Mouse (Mus musculus) midbrain, postnatal 0 days (tissue): ENCODE results near the gene Fam171a1. TPM values are rescaled to one million over a fixed set of nuclear protein-coding genes. Genes with fewer than 3 reads are reported as not detected.

Experiments
- ATAC-seq: fragments of 200-750 bp; cut with Nextera tagmentation; 2 replicates; pipeline ENCODE4 v1.8.0; 2017; ENCODE audit warnings: moderate number of reproducible peaks, mild to moderate bottlenecking, moderate TSS enrichment, moderate library complexity; ENCODE audit not compliant: low FRiP score
- DNase-seq: peaks from one replicate; pipeline ENCODE4 v3.0.0-alpha.2; 2015; ENCODE audit warnings: low spot score
- H3K27ac ChIP-seq: fragments of 300-500 bp; sonication (generic); 2 replicates; pipeline ENCODE4 v1.5.1; 2014; ENCODE audit warnings: low read depth, mild to moderate bottlenecking, low read length, mixed read lengths
- H3K27me3 ChIP-seq: fragments of 300-500 bp; sonication (generic); 2 replicates; pipeline ENCODE4 v1.6.1; 2014; ENCODE audit warnings: low read length, control low read depth, mixed read lengths; ENCODE audit not compliant: insufficient read depth
- H3K36me3 ChIP-seq: fragments of 300-500 bp; sonication (generic); 2 replicates; pipeline ENCODE4 v1.6.1; 2014; ENCODE audit warnings: low read length, control low read depth, mixed read lengths; ENCODE audit not compliant: insufficient read depth
- H3K4me1 ChIP-seq: fragments of 300-500 bp; sonication (generic); 2 replicates; pipeline ENCODE4 v1.6.1; 2014; ENCODE audit warnings: mild to moderate bottlenecking, control low read depth, antibody characterized with exemption, low read length, mixed read lengths; ENCODE audit not compliant: insufficient read depth
- H3K4me2 ChIP-seq: fragments of 300-500 bp; sonication (generic); 2 replicates; pipeline ENCODE4 v1.6.1; 2014; ENCODE audit warnings: low read depth, mild to moderate bottlenecking, low read length, mixed read lengths; ENCODE audit not compliant: poor library complexity, severe bottlenecking
- H3K4me3 ChIP-seq: fragments of 300-500 bp; sonication (generic); 2 replicates; pipeline ENCODE4 v1.5.1; 2014; ENCODE audit warnings: low read depth, mild to moderate bottlenecking, low read length, moderate library complexity
- H3K9ac ChIP-seq: fragments of 300-500 bp; sonication (generic); replicated peaks from 2 replicates; pipeline ENCODE4 v1.6.1; 2014; ENCODE audit warnings: mild to moderate bottlenecking, low read length, moderate library complexity, mixed read lengths; ENCODE audit not compliant: poor library complexity, severe bottlenecking
- H3K9me3 ChIP-seq: fragments of 300-500 bp; sonication (generic); 2 replicates; pipeline ENCODE4 v1.6.1; 2016; ENCODE audit warnings: low read length, control low read depth
- CTCF ChIP-seq: IDR thresholded peaks from 2 replicates; pipeline ENCODE4 v1.5.1; 2016; ENCODE audit warnings: antibody characterized with exemption, mild to moderate bottlenecking
- WGBS: fragments of 180-500 bp; shearing (Covaris S2); extraction: QIAGEN DNeasy Blood & Tissue Kit; methylation state at CpG from one replicate; pipeline ENCODE4 v1.1.7; 2014; 5-methylcytosine and 5-hydroxymethylcytosine counted together
- polyA plus RNA-seq: library from polyadenylated mRNA; unstranded; fragments of >200 nt; fragmentation: Nextera tagmentation; extraction: Ambion mirVana; gene quantifications from 2 replicates; pipeline ENCODE4 v1.2.1, GENCODE M21; 2015
- total RNA-seq: library from RNA; depleted of rRNA; stranded (reverse); fragments of >200 nt; gene quantifications from 2 replicates; pipeline ENCODE4 v1.2.3, GENCODE M21; 2014

Gene Fam171a1
- total and polyA plus RNA-seq, 2 experiments from 2014 or later, result 35.4 to 65.8 TPM

DNA sequence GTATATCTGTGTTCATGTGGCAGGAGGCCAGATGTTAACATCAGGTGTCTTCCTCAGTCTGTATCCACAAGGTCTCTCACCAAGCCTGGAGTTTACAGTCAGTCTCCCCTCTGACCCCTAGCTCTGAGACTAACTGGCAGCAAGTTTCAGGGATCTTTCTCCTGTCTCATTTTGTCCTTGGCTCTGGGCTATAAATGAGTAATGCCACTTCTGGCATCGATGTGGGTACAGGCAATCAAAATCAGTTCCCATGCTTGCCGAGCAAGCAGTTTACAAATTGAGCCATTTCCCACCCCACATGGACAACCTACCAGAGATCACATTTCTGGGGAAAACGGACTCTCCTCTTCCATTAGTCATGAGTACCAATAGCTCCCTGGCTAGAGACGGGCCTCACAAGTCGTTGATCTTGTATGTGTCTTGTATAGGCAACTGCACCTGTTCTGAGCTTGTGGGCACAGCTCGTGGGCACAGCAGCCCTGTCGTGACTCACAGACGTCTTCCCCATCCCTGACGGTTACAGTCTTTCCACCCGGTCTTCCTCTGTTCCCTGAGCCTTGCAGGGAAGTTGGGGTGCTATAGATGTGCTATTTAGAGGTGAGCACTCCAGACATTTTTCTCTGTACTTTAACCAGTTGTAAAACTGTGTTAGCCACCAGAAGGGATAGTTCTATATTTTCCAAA is 43.8 kb downstream of the Fam171a1 start:
- TF ChIP-seq CTCF, result no peak
- H3K36me3 ChIP-seq, result no peaks in the 10 kb centered on the region
- no peaks in the 10 kb centered on the region for H3K27me3 ChIP-seq
- no peak overlapping the region for H3K4me3 ChIP-seq
- no peak overlapping the region for H3K27ac ChIP-seq
- 80% methylated on average over 10 of the region's 10 CpGs for WGBS
- DNase-seq, result no peak
- H3K4me1 ChIP-seq, result no peaks in the 10 kb centered on the region
- no peaks in the 10 kb centered on the region for H3K9me3 ChIP-seq
- H3K9ac ChIP-seq, result no peak overlapping the region
- ATAC-seq, result no peak
- no peak overlapping the region for H3K4me2 ChIP-seq

DNA sequence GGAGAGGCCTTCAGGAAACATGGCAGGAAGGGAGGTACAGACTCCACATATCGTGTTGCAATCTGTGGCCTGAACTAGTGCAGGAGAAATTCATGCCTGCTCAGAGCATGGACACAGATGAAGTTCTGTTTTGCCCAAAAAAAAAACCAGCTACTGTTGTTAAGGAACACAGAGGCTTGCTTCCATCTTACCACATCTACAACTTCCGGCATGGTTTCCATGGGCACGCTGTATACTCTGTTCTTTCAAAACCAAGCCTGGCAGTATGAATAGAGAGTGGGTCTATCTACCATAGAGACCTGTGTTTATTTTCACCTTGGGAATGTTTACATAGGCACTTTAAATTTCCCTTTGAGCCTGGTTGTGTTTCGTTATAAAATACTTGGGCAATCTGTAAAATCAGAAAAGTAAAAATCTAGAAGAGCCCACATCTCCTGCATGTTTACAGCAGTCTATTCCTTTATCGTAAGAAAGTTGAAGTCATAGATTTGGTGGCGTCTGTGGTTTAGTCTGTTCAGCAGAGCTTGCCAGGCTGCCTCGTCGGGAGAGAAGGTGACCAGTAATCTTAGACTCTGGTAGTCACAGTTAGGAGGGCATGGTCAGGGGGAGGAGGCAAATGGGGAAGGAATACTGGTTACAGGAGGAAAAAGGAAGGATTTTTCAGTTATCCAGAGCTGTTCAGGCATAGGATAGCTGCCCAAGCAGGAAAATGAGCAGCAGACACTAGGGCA is 44.8 kb downstream of the Fam171a1 start:
- Histone ChIP-seq H3K36me3 (no peaks in the 10 kb centered on the region), H3K4me2 (no peak overlapping the region), H3K4me3 (no peak overlapping the region), H3K9me3 (no peaks in the 10 kb centered on the region), H3K9ac (no peak overlapping the region), H3K27me3 (no peaks in the 10 kb centered on the region), H3K4me1 (no peaks in the 10 kb centered on the region), H3K27ac (no peak overlapping the region)
- no peak for TF ChIP-seq CTCF
- WGBS, result 80% methylated on average over 8 of the region's 8 CpGs
- no peak for ATAC-seq
- no peak for DNase-seq

DNA sequence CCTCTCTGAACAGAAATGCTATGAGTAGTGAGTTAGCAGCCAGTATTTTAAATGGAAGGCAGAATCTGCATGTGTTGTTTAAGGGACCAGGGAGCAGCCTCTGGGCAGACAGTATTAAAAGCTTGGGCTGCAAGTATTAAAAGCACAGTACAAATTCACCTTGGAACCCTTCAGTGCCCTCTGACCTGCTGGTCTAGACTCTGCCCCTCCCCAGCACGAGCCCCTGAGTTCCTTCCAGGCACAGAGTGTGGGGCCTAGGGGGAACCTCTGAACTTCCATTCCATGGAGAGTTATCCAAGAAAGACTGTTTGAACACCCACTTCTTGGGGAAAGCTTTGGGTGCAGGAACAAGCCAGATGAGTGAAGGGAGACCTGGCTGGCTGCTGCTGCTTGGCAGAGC is 47.6 kb downstream of the Fam171a1 start:
- DNase-seq (no peak), ATAC-seq (no peak)
- WGBS, result 65% methylated on average over 1 of the region's 1 CpGs
- no peak overlapping the region for H3K4me2 ChIP-seq
- H3K4me1 ChIP-seq, result no peaks in the 10 kb centered on the region
- H3K27ac ChIP-seq, result no peak overlapping the region
- no peak for TF ChIP-seq CTCF
- no peaks in the 10 kb centered on the region for H3K36me3 ChIP-seq
- H3K27me3 ChIP-seq, result no peaks in the 10 kb centered on the region
- no peaks in the 10 kb centered on the region for H3K9me3 ChIP-seq
- H3K4me3 ChIP-seq, result no peak overlapping the region
- H3K9ac ChIP-seq, result no peak overlapping the region

DNA sequence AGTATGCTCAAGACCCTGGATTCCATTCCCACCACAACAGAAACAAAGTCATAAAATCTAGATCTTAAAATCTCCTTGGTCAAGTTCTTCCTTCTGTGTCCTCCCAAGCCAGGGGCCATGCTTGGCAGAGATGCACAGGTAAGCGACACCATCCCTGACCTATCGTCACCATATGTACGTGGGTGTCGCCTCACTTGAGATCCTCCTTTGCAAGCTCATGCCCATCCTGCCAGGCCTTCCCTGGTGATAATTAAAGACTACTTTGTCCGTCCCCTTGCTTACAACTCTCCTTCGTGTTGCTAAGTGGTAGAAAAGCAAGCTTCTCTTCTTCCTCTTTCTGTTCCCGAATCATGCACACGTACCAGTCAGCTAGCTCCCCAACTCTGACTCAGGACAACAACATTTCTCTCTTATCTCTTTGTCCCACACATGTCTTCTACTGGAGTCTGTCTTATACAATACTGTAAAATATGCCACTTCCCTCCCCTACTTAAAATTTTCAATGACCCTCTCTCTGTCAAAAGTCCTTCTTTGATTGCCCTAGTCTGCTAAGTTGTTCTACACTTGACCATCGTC is 49.6 kb downstream of the Fam171a1 start:
- H3K9me3 ChIP-seq, result no peaks in the 10 kb centered on the region
- no peak overlapping the region for H3K27ac ChIP-seq
- TF ChIP-seq CTCF, result no peak
- H3K4me1 ChIP-seq, result no peaks in the 10 kb centered on the region; the same call in 1 of the 2 replicates
- WGBS, result 93% methylated on average over 9 of the region's 9 CpGs
- no peak overlapping the region for H3K4me2 ChIP-seq
- no peak for ATAC-seq
- no peak overlapping the region for H3K4me3 ChIP-seq
- H3K27me3 ChIP-seq, result no peaks in the 10 kb centered on the region
- no peak overlapping the region for H3K9ac ChIP-seq
- DNase-seq, result no peak
- H3K36me3 ChIP-seq, result no peaks in the 10 kb centered on the region

DNA sequence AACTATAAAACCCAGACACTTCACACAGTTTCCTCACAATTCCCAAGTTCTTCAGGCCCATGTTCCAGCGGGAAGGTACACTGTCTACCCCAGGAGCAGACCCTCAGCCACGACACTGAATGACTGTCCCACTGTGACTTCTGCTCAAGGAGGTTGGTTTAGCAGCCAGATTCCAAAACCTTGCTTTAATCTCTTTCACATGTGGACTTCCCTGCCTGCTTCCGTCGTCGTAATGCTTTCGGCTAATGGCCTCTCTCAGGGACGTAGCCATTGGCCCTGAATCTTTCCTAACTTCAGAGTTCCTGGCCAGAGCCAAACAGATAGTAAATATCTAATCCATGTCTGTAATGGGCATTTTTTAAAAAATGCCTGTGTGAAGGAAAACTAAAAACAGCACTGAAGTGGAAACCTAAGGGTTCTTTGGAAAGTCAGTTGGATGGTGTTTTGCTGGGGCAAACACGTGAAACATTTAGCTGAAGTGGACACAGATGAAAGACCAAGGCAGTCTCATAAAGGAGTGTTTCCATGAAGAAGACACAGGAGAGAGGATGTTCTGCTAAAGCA is 51.1 kb downstream of the Fam171a1 start:
- no peaks in the 10 kb centered on the region for H3K27me3 ChIP-seq

More for the DNA sequence above, 51.1 kb downstream of the Fam171a1 start:
- H3K4me1 ChIP-seq, result no peaks in the 10 kb centered on the region; the same call in none of the 2 replicates
- TF ChIP-seq CTCF, result no peak
- no peak for DNase-seq
- no peak for ATAC-seq
- H3K9ac ChIP-seq, result no peak overlapping the region
- no peak overlapping the region for H3K4me2 ChIP-seq
- no peaks in the 10 kb centered on the region for H3K9me3 ChIP-seq
- H3K27ac ChIP-seq, result no peak overlapping the region
- no peak overlapping the region for H3K4me3 ChIP-seq
- WGBS, result 85% methylated on average over 8 of the region's 8 CpGs
- no peaks in the 10 kb centered on the region for H3K36me3 ChIP-seq
